In genomic region chr10:18891110-18891509, GRCm38 (mm10) we compare ENCODE assay signal across 26 mouse cellular contexts. TPM values are rescaled to one million over a fixed set of nuclear protein-coding genes. Genes with fewer than 3 reads are reported as not detected.
DNase-seq lines count a peak whose midpoint lies in the region; ATAC-seq and TF ChIP-seq lines count a peak whose summit lies in the region.
"Had no signal": no experiment of that assay in that cellular context is flagged by ENCODE, and none has a peak within 500 bp of the region (broad histone marks: within the 10 kb centered on the region; RNA-seq: fewer than 3 reads in every experiment).

No protein-coding gene starts in this region.

- peak; percentile 43 for ATAC-seq in G1E (ENCODE audit: extremely low read depth, insufficient number of reproducible peaks, low FRiP score, poor library complexity, severe bottlenecking)
- peak; percentile 41 for ATAC-seq in common myeloid progenitor, adult 5-6 weeks (replicated peaks; ENCODE audit: low read depth, poor library complexity, severe bottlenecking)
- ATAC-seq in liver, embryonic 14.5 days (ENCODE audit: insufficient read depth), result peak; percentile 53
- ATAC-seq: forebrain, embryonic 13.5 days; inflammation-experienced regulatory T-cells, adult 6 months; midbrain, embryonic 13.5 days had no signal

- H3K27me3 ChIP-seq in G1E (ENCODE audit: insufficient read depth, low read length), result peaks cover 2% of the 10 kb centered on the region; the same call in 1 of the 2 replicates
- H3K27me3 ChIP-seq in liver, embryonic 14.5 days (ENCODE audit: control insufficient read depth, insufficient read depth, low read length), result no peaks in the 10 kb centered on the region
- H3K27me3 ChIP-seq: forebrain, embryonic 13.5 days; hindbrain, embryonic 15.5 days; midbrain, embryonic 13.5 days; neural tube, embryonic 13.5 days had no signal

- no peak for DNase-seq in G1E (ENCODE audit: low spot score)
- no peak for DNase-seq in liver, embryonic 14.5 days (ENCODE audit: low read depth in 3 of 3, low spot score in 3 of 3)
- DNase-seq in left cerebral cortex, adult 18-20 months (ENCODE audit: low spot score in 2 of 2), result no peak
- DNase-seq in lung, postnatal 4 days, result no peak
- DNase-seq in adrenal gland, postnatal 4 days (ENCODE audit: low spot score in 2 of 2), result no peak
- no peak for DNase-seq in frontal cortex, postnatal 36 days (ENCODE audit: low spot score in 2 of 2)
- DNase-seq: adrenal gland, adult 2 months; B cell, adult 2 months; cerebellum, adult 8-10 months; cerebellum, postnatal 25 days; gastrocnemius, postnatal 25 days; heart, postnatal 14 days; kidney, adult 11 months; kidney, postnatal 4 days; lung, embryonic 14.5 days; lung, postnatal 14 days; right cerebral cortex, postnatal 4 days; thymus, postnatal 4 days had no signal

- no peak overlapping the region for H3K27ac ChIP-seq in liver, embryonic 14.5 days
- H3K27ac ChIP-seq: forebrain, embryonic 13.5 days; hindbrain, embryonic 10.5 days; hindbrain, embryonic 15.5 days; midbrain, embryonic 13.5 days; neural tube, embryonic 13.5 days had no signal

- H3K4me2 ChIP-seq in liver, embryonic 14.5 days (ENCODE audit: low read depth), result no peak overlapping the region
- H3K4me2 ChIP-seq: forebrain, embryonic 13.5 days; hindbrain, embryonic 15.5 days; lung, embryonic 14.5 days; midbrain, embryonic 13.5 days; neural tube, embryonic 13.5 days had no signal

- TF ChIP-seq CTCF in G1E (IDR thresholded peaks at IDR 0.05; ENCODE audit: low read depth, low read length), result no peak
- TF ChIP-seq CTCF in liver, embryonic 14.5 days (IDR thresholded peaks at IDR 0.05; ENCODE audit: low read depth), result no peak

- H3K9ac ChIP-seq in liver, embryonic 14.5 days (replicated peaks), result no peak overlapping the region
- H3K9ac ChIP-seq: forebrain, embryonic 13.5 days; hindbrain, embryonic 15.5 days; lung, embryonic 14.5 days; midbrain, embryonic 13.5 days; neural tube, embryonic 13.5 days had no signal

- peak; percentile 46; the same call in 1 of the 2 replicates for TF ChIP-seq EP300 in liver, embryonic 14.5 days (IDR thresholded peaks at IDR 0.05; ENCODE audit: low read depth)

- peaks cover 3% of the 10 kb centered on the region; the same call in 1 of the 2 replicates for H3K4me1 ChIP-seq in G1E (ENCODE audit: insufficient read depth, low read depth, low read length)
- H3K4me1 ChIP-seq in liver, embryonic 14.5 days (replicated peaks; ENCODE audit: control insufficient read depth in 2 of 2, insufficient read depth in 2 of 2, low read length in 1 of 2), result peaks cover 0 to 21% of the 10 kb centered on the region in 2 experiments; a peak in 3 of 4 replicates
- H3K4me1 ChIP-seq: forebrain, embryonic 13.5 days; hindbrain, embryonic 10.5 days; hindbrain, embryonic 15.5 days; midbrain, embryonic 13.5 days; neural tube, embryonic 13.5 days had no signal

- no peak overlapping the region for H3K4me3 ChIP-seq in G1E (ENCODE audit: low read depth, low read length)
- H3K4me3 ChIP-seq in liver, embryonic 14.5 days (ENCODE audit: insufficient read depth in 1 of 2, low read depth in 2 of 2, low read length in 2 of 2), result no peak overlapping the region
- H3K4me3 ChIP-seq: forebrain, embryonic 13.5 days; hindbrain, embryonic 10.5 days; hindbrain, embryonic 15.5 days; megakaryocyte, embryonic 14.5 days; midbrain, embryonic 13.5 days; neural tube, embryonic 13.5 days had no signal

- H3K36me3 ChIP-seq in G1E (replicated peaks), result no peaks in the 10 kb centered on the region
- H3K36me3 ChIP-seq in liver, embryonic 14.5 days (replicated peaks; ENCODE audit: control insufficient read depth, insufficient read depth, low read depth), result no peaks in the 10 kb centered on the region
- H3K36me3 ChIP-seq: hindbrain, embryonic 10.5 days; hindbrain, embryonic 15.5 days; midbrain, embryonic 13.5 days; neural tube, embryonic 13.5 days had no signal

- no peaks in the 10 kb centered on the region for H3K9me3 ChIP-seq in G1E (replicated peaks)
- H3K9me3 ChIP-seq in liver, embryonic 14.5 days (ENCODE audit: control insufficient read depth, low read length), result no peaks in the 10 kb centered on the region
- H3K9me3 ChIP-seq: forebrain, embryonic 13.5 days; hindbrain, embryonic 10.5 days; hindbrain, embryonic 15.5 days; megakaryocyte, embryonic 14.5 days; midbrain, embryonic 13.5 days; neural tube, embryonic 13.5 days had no signal

RNA-seq across cellular contexts. Expression of gene Perp, which starts 46.3 kb away (rescaled TPM):
- total RNA-seq in G1E (2014; fragmentation: Nextera tagmentation) (not detected in 2 replicates), G1E (2017) (not detected in 2 replicates)
- not detected in 2 replicates for polyA plus RNA-seq in G1E (2012)
- total RNA-seq in common myeloid progenitor, adult 5-6 weeks (2017), result 0.92 and 3.6 TPM in 2 replicates
- 6.5 and 7.5 TPM in 2 replicates for polyA plus RNA-seq in liver, embryonic 14.5 days (2012; rRNA removed)
- polyA plus RNA-seq in liver, embryonic 14.5 days (2014; fragmentation: Nextera tagmentation; extraction: Ambion mirVana), result 14.6 and 15.7 TPM in 2 replicates
- 1 to 10 TPM; 3.5 to 4.2 TPM for total RNA-seq in left cerebral cortex, adult 18-20 months (2021)
- 1 to 10 TPM; 5.7 to 7.1 TPM for total RNA-seq in adrenal gland, postnatal 4 days (2021)
